Mouse (Mus musculus) kidney, adult 2 months (tissue): ENCODE data around the gene Mettl14.

Experiments
- CTCF ChIP-seq: fragments of 200-500 bp; conservative IDR thresholded peaks from 2 replicates; pipeline ENCODE4 v1.5.1; 2011; ENCODE audit warnings: low read depth, mild to moderate bottlenecking, control low read depth, low read length, moderate library complexity, mixed read lengths; ENCODE audit not compliant: insufficient read depth, insufficient read length
- POLR2A ChIP-seq: fragments of 200-500 bp; IDR thresholded peaks from one replicate; pipeline ENCODE4 v1.6.1; 2011; ENCODE audit warnings: low read depth, low read length, control low read depth

DNA sequence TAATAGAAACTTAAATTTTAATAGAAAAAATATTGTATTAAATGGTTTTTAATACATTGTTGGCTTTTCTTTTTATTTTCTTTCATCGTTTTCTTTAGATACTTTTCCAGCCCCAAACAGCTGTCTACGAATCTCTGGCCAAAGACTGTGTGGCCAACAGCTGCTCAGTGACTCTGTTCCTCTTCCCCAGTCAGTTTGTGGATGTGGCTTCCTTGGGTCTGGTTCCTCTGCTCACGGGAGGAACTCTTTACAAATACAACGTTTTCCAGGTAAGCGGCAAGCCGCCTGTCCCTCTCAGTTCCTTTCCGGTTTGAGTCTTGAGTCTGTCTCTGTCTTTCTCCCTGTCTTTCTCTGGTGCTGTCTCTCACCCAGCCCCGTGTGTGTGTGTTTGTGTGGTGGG is 35.3 kb downstream of the Mettl14 start:
- TF ChIP-seq CTCF: no peak
- TF ChIP-seq POLR2A: no peak
